In the genomic region with DNA sequence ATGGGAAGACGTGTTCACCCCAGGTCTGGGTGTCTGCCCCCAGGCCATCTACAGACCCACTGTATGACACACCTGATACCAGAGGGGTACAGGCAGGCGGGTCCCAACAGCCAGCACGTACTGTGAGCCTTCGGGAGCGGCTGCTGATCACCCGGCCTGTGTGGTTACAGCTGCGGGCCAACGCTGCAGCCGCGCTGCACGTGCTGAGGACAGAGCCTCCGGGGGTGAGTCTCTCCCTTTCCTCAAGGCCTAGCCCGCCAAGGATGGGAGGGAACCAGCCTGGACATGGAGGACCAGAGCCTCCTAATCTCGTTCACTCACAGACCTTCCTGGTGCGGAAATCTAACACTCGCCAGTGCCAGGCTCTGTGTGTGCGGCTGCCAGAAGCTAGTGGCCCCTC, we compare ENCODE assay signal across 7 mouse cellular contexts. TPM values are rescaled to one million over a fixed set of nuclear protein-coding genes. Genes with fewer than 3 reads are reported as not detected.
DNase-seq lines count a peak whose midpoint lies in the region; ATAC-seq and TF ChIP-seq lines count a peak whose summit lies in the region.

No protein-coding gene starts in this region.

- peak overlapping the region; percentile 46; the same call in 1 of the 2 replicates for H3K27ac ChIP-seq in lung, embryonic 14.5 days (ENCODE audit: low read depth)
- peak overlapping the region; percentile 87 for H3K27ac ChIP-seq in embryonic fibroblast, embryonic 13.5 days (ENCODE audit: insufficient read depth, low read length)
- peak overlapping the region; percentile 63 for H3K27ac ChIP-seq in limb, embryonic 10.5 days
- H3K27ac ChIP-seq in neural tube, embryonic 14.5 days (ENCODE audit: low read depth, low read length): no peak overlapping the region

- peak overlapping the region; percentile 56 for H3K4me2 ChIP-seq in lung, embryonic 14.5 days
- no peak overlapping the region for H3K4me2 ChIP-seq in neural tube, embryonic 14.5 days (ENCODE audit: low read depth, low read length)

- no peak; the same call in 1 of the 2 replicates for TF ChIP-seq POLR2A in embryonic fibroblast, embryonic 13.5 days (IDR thresholded peaks at IDR 0.05; ENCODE audit: low read depth, low read length)

- WGBS in lung, embryonic 14.5 days: 6% methylated on average over 17 of the region's 17 CpGs
- WGBS in limb, embryonic 10.5 days: 7% methylated on average over 17 of the region's 17 CpGs
- 14% methylated on average over 17 of the region's 17 CpGs for WGBS in neural tube, embryonic 14.5 days

- peaks cover 19% of the 10 kb centered on the region for H3K27me3 ChIP-seq in lung, embryonic 14.5 days (ENCODE audit: insufficient read depth, low read length)
- H3K27me3 ChIP-seq in limb, embryonic 10.5 days (ENCODE audit: low read depth, poor library complexity, severe bottlenecking): peaks cover 62% of the 10 kb centered on the region
- H3K27me3 ChIP-seq in neural tube, embryonic 14.5 days (ENCODE audit: control insufficient read depth, insufficient read depth, low read length): peaks cover 30% of the 10 kb centered on the region

- peak; percentile 44 for DNase-seq in lung, embryonic 14.5 days
- no peak for DNase-seq in lung, postnatal 25 days (ENCODE audit: low spot score)
- peak; percentile 59 for DNase-seq in limb, embryonic 10.5 days (ENCODE audit: low spot score)
- DNase-seq in frontal cortex, postnatal 25 days (ENCODE audit: low spot score in 2 of 2): no peak

- no peak for TF ChIP-seq CTCF in lung, embryonic 14.5 days (IDR thresholded peaks at IDR 0.05; ENCODE audit: low read depth)
- TF ChIP-seq CTCF in embryonic fibroblast, embryonic 13.5 days (IDR thresholded peaks at IDR 0.05; ENCODE audit: borderline replicate concordance, insufficient read depth, low read length): no peak

- peaks cover 35% of the 10 kb centered on the region for H3K36me3 ChIP-seq in lung, embryonic 14.5 days (ENCODE audit: insufficient read depth)
- peaks cover 41% of the 10 kb centered on the region for H3K36me3 ChIP-seq in limb, embryonic 10.5 days
- H3K36me3 ChIP-seq in neural tube, embryonic 14.5 days (ENCODE audit: control insufficient read depth, insufficient read depth, low read length): peaks cover 26% of the 10 kb centered on the region

- no peaks in the 10 kb centered on the region for H3K9me3 ChIP-seq in lung, embryonic 14.5 days (ENCODE audit: low read depth, low read length)
- no peaks in the 10 kb centered on the region for H3K9me3 ChIP-seq in limb, embryonic 10.5 days (replicated peaks)
- H3K9me3 ChIP-seq in neural tube, embryonic 14.5 days (ENCODE audit: control insufficient read depth, low read length): no peaks in the 10 kb centered on the region

- peak; percentile 44; the same call in 1 of the 2 replicates for ATAC-seq in lung, embryonic 14.5 days (ENCODE audit: insufficient read depth)
- ATAC-seq in neural tube, embryonic 14.5 days (ENCODE audit: low read depth): no peak
- ATAC-seq in cerebellum, adult (ENCODE audit: insufficient number of reproducible peaks, low FRiP score, low TSS enrichment): no peak

- peak overlapping the region; percentile 48; the same call in 1 of the 2 replicates for H3K9ac ChIP-seq in lung, embryonic 14.5 days
- H3K9ac ChIP-seq in neural tube, embryonic 14.5 days (replicated peaks; ENCODE audit: low read depth, low read length): no peak overlapping the region

- no peaks in the 10 kb centered on the region for H3K4me1 ChIP-seq in lung, embryonic 14.5 days (ENCODE audit: insufficient read depth)
- 0 out of 2 replicates have a peak, but pooled peaks cover 2% of the 10 kb centered on the region for H3K4me1 ChIP-seq in embryonic fibroblast, embryonic 13.5 days (ENCODE audit: control insufficient read depth, insufficient read depth, low read length)
- H3K4me1 ChIP-seq in limb, embryonic 10.5 days: peaks cover 39% of the 10 kb centered on the region
- no peaks in the 10 kb centered on the region for H3K4me1 ChIP-seq in neural tube, embryonic 14.5 days (ENCODE audit: control insufficient read depth, insufficient read depth, low read length)

- peak overlapping the region; percentile 31 for H3K4me3 ChIP-seq in lung, embryonic 14.5 days (ENCODE audit: low read depth, low read length)
- H3K4me3 ChIP-seq in embryonic fibroblast, embryonic 13.5 days (ENCODE audit: insufficient read depth, low read length): peak overlapping the region; percentile 69
- H3K4me3 ChIP-seq in limb, embryonic 10.5 days: peak overlapping the region; percentile 41
- H3K4me3 ChIP-seq in neural tube, embryonic 14.5 days (ENCODE audit: low read depth, low read length): peak overlapping the region; percentile 2; the same call in 1 of the 2 replicates

RNA-seq across cellular contexts. Expression of a gene that starts 0.8 kb away (rescaled TPM):
- 4.0 and 5.9 TPM in 2 replicates for polyA plus RNA-seq in lung, embryonic 14.5 days (2014; fragmentation: Nextera tagmentation; extraction: Ambion mirVana)
- polyA plus RNA-seq in embryonic fibroblast, embryonic 13.5 days (2011; ENCODE audit: insufficient read length, low read depth, missing spikeins): 60.2 and 82.9 TPM in 2 replicates
- polyA plus RNA-seq in limb, embryonic 10.5 days (2016; fragmentation: Nextera tagmentation; extraction: Ambion mirVana): 3.1 and 3.5 TPM in 2 replicates
- 0.62 and 0.86 TPM in 2 replicates for polyA plus RNA-seq in neural tube, embryonic 14.5 days (2014; fragmentation: Nextera tagmentation; extraction: Ambion mirVana)

RNA-seq across cellular contexts. Expression of a gene that starts 9.9 kb away (rescaled TPM):
- 43.4 and 48.0 TPM in 2 replicates for polyA plus RNA-seq in lung, embryonic 14.5 days (2014; fragmentation: Nextera tagmentation; extraction: Ambion mirVana)
- 12.9 and 14.5 TPM in 2 replicates for polyA plus RNA-seq in embryonic fibroblast, embryonic 13.5 days (2011; ENCODE audit: insufficient read length, low read depth, missing spikeins)
- 74.6 and 84.6 TPM in 2 replicates for polyA plus RNA-seq in limb, embryonic 10.5 days (2016; fragmentation: Nextera tagmentation; extraction: Ambion mirVana)
- polyA plus RNA-seq in neural tube, embryonic 14.5 days (2014; fragmentation: Nextera tagmentation; extraction: Ambion mirVana): 21.4 and 34.1 TPM in 2 replicates

RNA-seq across cellular contexts. Expression of a gene that starts 12.3 kb away (rescaled TPM):
- polyA plus RNA-seq in lung, embryonic 14.5 days (2014; fragmentation: Nextera tagmentation; extraction: Ambion mirVana): 1.3 and 1.8 TPM in 2 replicates
- 0.60 and 1.5 TPM in 2 replicates for polyA plus RNA-seq in embryonic fibroblast, embryonic 13.5 days (2011; ENCODE audit: insufficient read length, low read depth, missing spikeins)
- 1.8 and 3.1 TPM in 2 replicates for polyA plus RNA-seq in limb, embryonic 10.5 days (2016; fragmentation: Nextera tagmentation; extraction: Ambion mirVana)
- polyA plus RNA-seq in neural tube, embryonic 14.5 days (2014; fragmentation: Nextera tagmentation; extraction: Ambion mirVana): 2.1 and 3.0 TPM in 2 replicates

RNA-seq across cellular contexts. Expression of a gene that starts 12.4 kb away (rescaled TPM):
- 45.8 and 47.9 TPM in 2 replicates for polyA plus RNA-seq in lung, embryonic 14.5 days (2014; fragmentation: Nextera tagmentation; extraction: Ambion mirVana)
- polyA plus RNA-seq in embryonic fibroblast, embryonic 13.5 days (2011; ENCODE audit: insufficient read length, low read depth, missing spikeins): 31.4 and 33.5 TPM in 2 replicates
- polyA plus RNA-seq in limb, embryonic 10.5 days (2016; fragmentation: Nextera tagmentation; extraction: Ambion mirVana): 35.5 and 35.6 TPM in 2 replicates
- polyA plus RNA-seq in neural tube, embryonic 14.5 days (2014; fragmentation: Nextera tagmentation; extraction: Ambion mirVana): 92.5 and 108 TPM in 2 replicates

RNA-seq across cellular contexts. Expression of a gene that starts 16.8 kb away (rescaled TPM):
- polyA plus RNA-seq in lung, embryonic 14.5 days (2014; fragmentation: Nextera tagmentation; extraction: Ambion mirVana): 105 and 110 TPM in 2 replicates
- 202 and 292 TPM in 2 replicates for polyA plus RNA-seq in embryonic fibroblast, embryonic 13.5 days (2011; ENCODE audit: insufficient read length, low read depth, missing spikeins)
- 37.1 and 42.5 TPM in 2 replicates for polyA plus RNA-seq in limb, embryonic 10.5 days (2016; fragmentation: Nextera tagmentation; extraction: Ambion mirVana)
- polyA plus RNA-seq in neural tube, embryonic 14.5 days (2014; fragmentation: Nextera tagmentation; extraction: Ambion mirVana): 6.3 and 26.4 TPM in 2 replicates

Comparison
In these comparisons a context has a peak if more than half of its experiments do, and no peak if none do; other contexts are left out.
1. DNase-seq: peak in lung, embryonic 14.5 days (single experiment) and limb, embryonic 10.5 days (single experiment); none in lung, postnatal 25 days (single experiment) and frontal cortex, postnatal 25 days (0 of 2).
2. H3K4me3 ChIP-seq: peak in every context shown above with its lines; median percentile 69 in embryonic fibroblast, embryonic 13.5 days; 41 in limb, embryonic 10.5 days; 31 in lung, embryonic 14.5 days; 2 in neural tube, embryonic 14.5 days.